Comparison of ENCODE assay signal across 31 mouse cellular contexts in genomic region chr6:51479136-51479731, GRCm38 (mm10). TPM values are rescaled to one million over a fixed set of nuclear protein-coding genes. Genes with fewer than 3 reads are reported as not detected.
DNase-seq lines count a peak whose midpoint lies in the region; ATAC-seq lines count a peak whose summit lies in the region.
"Had no signal": no experiment of that assay in that cellular context is flagged by ENCODE, and none has a peak within 500 bp of the region (broad histone marks: within the 10 kb centered on the region; RNA-seq: fewer than 3 reads in every experiment).

No protein-coding gene starts in this region.

- DNase-seq in midbrain, embryonic 11.5 days (ENCODE audit: low spot score, missing footprints) = peak; percentile 83
- DNase-seq in midbrain, embryonic 14.5 days = no peak
- DNase-seq in left cerebral cortex, postnatal 10 days (ENCODE audit: extremely low spot score in 1 of 2, low spot score in 2 of 2) = no peak
- no peak for DNase-seq in right cerebral cortex, adult 18-20 months
- no peak for DNase-seq in cerebellum, adult 11-12 months
- DNase-seq: adrenal gland, postnatal 10 days; cerebellum, adult 18-20 months; cerebellum, postnatal 14 days; gastrocnemius, postnatal 25 days; heart, adult 18-20 months; heart, postnatal 4 days; kidney, adult 18-20 months; kidney, postnatal 36 days; lung, adult 2 months; lung, postnatal 10 days; right cerebral cortex, postnatal 14 days had no signal

- no peak overlapping the region for H3K4me3 ChIP-seq in midbrain, embryonic 11.5 days (ENCODE audit: low read depth, low read length)
- H3K4me3 ChIP-seq in midbrain, embryonic 14.5 days (replicated peaks; ENCODE audit: low read depth, low read length) = no peak overlapping the region
- peak overlapping the region; percentile 6; the same call in 1 of the 2 replicates for H3K4me3 ChIP-seq in liver, embryonic 16.5 days (ENCODE audit: low read depth, low read length)
- no peak overlapping the region for H3K4me3 ChIP-seq in hindbrain, embryonic 13.5 days
- H3K4me3 ChIP-seq: forebrain, embryonic 10.5 days; forebrain, embryonic 15.5 days; hindbrain, embryonic 15.5 days; layer of hippocampus, adult 2 months; left cerebral cortex, adult 2 months; limb, embryonic 13.5 days; midbrain, embryonic 12.5 days; neural tube, embryonic 13.5 days had no signal

- no peaks in the 10 kb centered on the region for H3K27me3 ChIP-seq in midbrain, embryonic 11.5 days (ENCODE audit: control insufficient read depth, insufficient read depth, low read length)
- H3K27me3 ChIP-seq in midbrain, embryonic 14.5 days (ENCODE audit: control insufficient read depth, insufficient read depth, low read length) = no peaks in the 10 kb centered on the region
- H3K27me3 ChIP-seq in liver, embryonic 16.5 days (ENCODE audit: control insufficient read depth, insufficient read depth, low read depth, low read length) = no peaks in the 10 kb centered on the region
- no peaks in the 10 kb centered on the region for H3K27me3 ChIP-seq in hindbrain, embryonic 13.5 days
- H3K27me3 ChIP-seq: forebrain, embryonic 15.5 days; hindbrain, embryonic 15.5 days; limb, embryonic 13.5 days; midbrain, embryonic 12.5 days; neural tube, embryonic 13.5 days had no signal

- no peaks in the 10 kb centered on the region for H3K9me3 ChIP-seq in midbrain, embryonic 11.5 days (ENCODE audit: control insufficient read depth, low read length)
- H3K9me3 ChIP-seq in midbrain, embryonic 14.5 days (ENCODE audit: control insufficient read depth, low read length) = no peaks in the 10 kb centered on the region
- no peaks in the 10 kb centered on the region for H3K9me3 ChIP-seq in liver, embryonic 16.5 days (replicated peaks; ENCODE audit: control insufficient read depth, low read length)
- no peaks in the 10 kb centered on the region for H3K9me3 ChIP-seq in hindbrain, embryonic 13.5 days
- H3K9me3 ChIP-seq: forebrain, embryonic 10.5 days; forebrain, embryonic 15.5 days; hindbrain, embryonic 15.5 days; limb, embryonic 13.5 days; midbrain, embryonic 12.5 days; neural tube, embryonic 13.5 days had no signal

- no peak overlapping the region for H3K9ac ChIP-seq in midbrain, embryonic 11.5 days (ENCODE audit: low read length)
- no peak overlapping the region for H3K9ac ChIP-seq in midbrain, embryonic 14.5 days (replicated peaks; ENCODE audit: low read length)
- no peak overlapping the region for H3K9ac ChIP-seq in liver, embryonic 16.5 days (ENCODE audit: low read depth, low read length)
- H3K9ac ChIP-seq in hindbrain, embryonic 13.5 days = no peak overlapping the region
- H3K9ac ChIP-seq: forebrain, embryonic 15.5 days; hindbrain, embryonic 15.5 days; limb, embryonic 13.5 days; midbrain, embryonic 12.5 days; neural tube, embryonic 13.5 days had no signal

- ATAC-seq in midbrain, embryonic 11.5 days (ENCODE audit: low FRiP score) = no peak
- ATAC-seq in midbrain, embryonic 14.5 days (ENCODE audit: low FRiP score, low TSS enrichment) = no peak
- peak; percentile 81 for ATAC-seq in erythroid progenitor cell, adult 5-6 weeks (replicated peaks; ENCODE audit: low FRiP score, poor library complexity, severe bottlenecking)
- peak; percentile 88 for ATAC-seq in liver, embryonic 16.5 days (ENCODE audit: low read depth)
- no peak for ATAC-seq in hindbrain, embryonic 13.5 days (ENCODE audit: low FRiP score)
- ATAC-seq: CD4-positive, CD25-positive, alpha-beta regulatory T cell, adult 4 months; forebrain, embryonic 15.5 days had no signal

- no peak overlapping the region for H3K27ac ChIP-seq in midbrain, embryonic 11.5 days (ENCODE audit: low read depth, low read length)
- no peak overlapping the region for H3K27ac ChIP-seq in midbrain, embryonic 14.5 days (replicated peaks; ENCODE audit: low read depth, low read length)
- no peak overlapping the region; the same call in 1 of the 2 replicates for H3K27ac ChIP-seq in liver, embryonic 16.5 days (ENCODE audit: low read length)
- H3K27ac ChIP-seq in hindbrain, embryonic 13.5 days = no peak overlapping the region
- H3K27ac ChIP-seq: forebrain, embryonic 10.5 days; forebrain, embryonic 15.5 days; hindbrain, embryonic 15.5 days; layer of hippocampus, adult 2 months; left cerebral cortex, adult 2 months; limb, embryonic 13.5 days; macrophage; midbrain, embryonic 12.5 days; neural tube, embryonic 13.5 days had no signal

- 93% methylated on average over 4 of the region's 4 CpGs for WGBS in midbrain, embryonic 11.5 days
- 96% methylated on average over 4 of the region's 4 CpGs for WGBS in midbrain, embryonic 14.5 days
- 27% methylated on average over 4 of the region's 4 CpGs for WGBS in liver, embryonic 16.5 days (ENCODE audit: insufficient replicate concordance)
- 96% methylated on average over 4 of the region's 4 CpGs for WGBS in hindbrain, embryonic 13.5 days

- intact Hi-C loops in left cerebral cortex, postnatal 10 days (cut with DNase I) = loop anchor here (10.0 kb wide), 1 partner anchor 376 kb away; no protein-coding TSS in a partner anchor

- H3K4me1 ChIP-seq in midbrain, embryonic 11.5 days (ENCODE audit: control insufficient read depth, insufficient read depth, low read length) = no peaks in the 10 kb centered on the region
- H3K4me1 ChIP-seq in midbrain, embryonic 14.5 days (ENCODE audit: control insufficient read depth, insufficient read depth, low read length) = no peaks in the 10 kb centered on the region
- peaks cover 10% of the 10 kb centered on the region for H3K4me1 ChIP-seq in liver, embryonic 16.5 days (ENCODE audit: control insufficient read depth, low read depth, low read length)
- peaks cover 7% of the 10 kb centered on the region; the same call in 1 of the 2 replicates for H3K4me1 ChIP-seq in hindbrain, embryonic 13.5 days (replicated peaks)
- H3K4me1 ChIP-seq: limb, embryonic 13.5 days had no signal

- H3K36me3 ChIP-seq in midbrain, embryonic 11.5 days (ENCODE audit: control insufficient read depth, insufficient read depth, low read length) = peaks cover 26% of the 10 kb centered on the region
- peaks cover 74% of the 10 kb centered on the region for H3K36me3 ChIP-seq in midbrain, embryonic 14.5 days (ENCODE audit: control insufficient read depth, insufficient read depth, low read length)
- H3K36me3 ChIP-seq in liver, embryonic 16.5 days (ENCODE audit: control insufficient read depth, insufficient read depth) = peaks cover 60% of the 10 kb centered on the region
- peaks cover 73% of the 10 kb centered on the region for H3K36me3 ChIP-seq in hindbrain, embryonic 13.5 days

- no peak overlapping the region for H3K4me2 ChIP-seq in midbrain, embryonic 11.5 days
- H3K4me2 ChIP-seq in midbrain, embryonic 14.5 days (ENCODE audit: low read length) = no peak overlapping the region
- H3K4me2 ChIP-seq in liver, embryonic 16.5 days (ENCODE audit: low read depth, low read length) = peak overlapping the region; percentile 36
- H3K4me2 ChIP-seq in hindbrain, embryonic 13.5 days = no peak overlapping the region
- H3K4me2 ChIP-seq: forebrain, embryonic 15.5 days; heart, embryonic 11.5 days; hindbrain, embryonic 15.5 days; limb, embryonic 13.5 days; midbrain, embryonic 12.5 days; neural tube, embryonic 13.5 days had no signal

RNA-seq across cellular contexts. Expression of gene Cbx3, which starts 9.1 kb away (rescaled TPM):
- 757 and 781 TPM in 2 replicates for polyA plus RNA-seq in midbrain, embryonic 11.5 days (2014; fragmentation: Nextera tagmentation; extraction: Ambion mirVana)
- polyA plus RNA-seq in midbrain, embryonic 14.5 days (2014; fragmentation: Nextera tagmentation; extraction: Ambion mirVana) = 518 and 525 TPM in 2 replicates
- 276 and 309 TPM in 2 replicates for total RNA-seq in erythroid progenitor cell, adult 5-6 weeks (2015; ENCODE audit: low replicate concordance)
- total RNA-seq in erythroid progenitor cell, adult 5-6 weeks (2017; ENCODE audit: low replicate concordance) = 350 and 420 TPM in 2 replicates
- 169 and 198 TPM in 2 replicates for polyA plus RNA-seq in liver, embryonic 16.5 days (2015; fragmentation: Nextera tagmentation; extraction: Ambion mirVana)
- 100 to 1,000 TPM; 171 to 176 TPM for total RNA-seq in left cerebral cortex, postnatal 10 days (2021)
- 517 TPM in 2 replicates for polyA plus RNA-seq in hindbrain, embryonic 13.5 days (2015; fragmentation: Nextera tagmentation; extraction: Ambion mirVana)

RNA-seq across cellular contexts. Expression of gene Hnrnpa2b1, which starts 9.5 kb away (rescaled TPM):
- 1,654 and 1,893 TPM in 2 replicates for polyA plus RNA-seq in midbrain, embryonic 11.5 days (2014; fragmentation: Nextera tagmentation; extraction: Ambion mirVana)
- polyA plus RNA-seq in midbrain, embryonic 14.5 days (2014; fragmentation: Nextera tagmentation; extraction: Ambion mirVana) = 859 and 918 TPM in 2 replicates
- 1,450 and 1,811 TPM in 2 replicates for total RNA-seq in erythroid progenitor cell, adult 5-6 weeks (2015; ENCODE audit: low replicate concordance)
- 1,487 and 2,530 TPM in 2 replicates for total RNA-seq in erythroid progenitor cell, adult 5-6 weeks (2017; ENCODE audit: low replicate concordance)
- 712 and 778 TPM in 2 replicates for polyA plus RNA-seq in liver, embryonic 16.5 days (2015; fragmentation: Nextera tagmentation; extraction: Ambion mirVana)
- 100 to 1,000 TPM; 545 to 564 TPM for total RNA-seq in left cerebral cortex, postnatal 10 days (2021)
- polyA plus RNA-seq in hindbrain, embryonic 13.5 days (2015; fragmentation: Nextera tagmentation; extraction: Ambion mirVana) = 1,784 and 1,810 TPM in 2 replicates

RNA-seq across cellular contexts. Expression of gene Snx10, which starts 44.5 kb away (rescaled TPM):
- 52.0 and 53.4 TPM in 2 replicates for polyA plus RNA-seq in midbrain, embryonic 11.5 days (2014; fragmentation: Nextera tagmentation; extraction: Ambion mirVana)
- polyA plus RNA-seq in midbrain, embryonic 14.5 days (2014; fragmentation: Nextera tagmentation; extraction: Ambion mirVana) = 54.7 and 55.2 TPM in 2 replicates
- total RNA-seq in erythroid progenitor cell, adult 5-6 weeks (2015; ENCODE audit: low replicate concordance) = 9.7 and 21.4 TPM in 2 replicates
- 12.0 and 13.5 TPM in 2 replicates for total RNA-seq in erythroid progenitor cell, adult 5-6 weeks (2017; ENCODE audit: low replicate concordance)
- 8.8 TPM in 2 replicates for polyA plus RNA-seq in liver, embryonic 16.5 days (2015; fragmentation: Nextera tagmentation; extraction: Ambion mirVana)
- 100 to 1,000 TPM; 127 to 133 TPM for total RNA-seq in left cerebral cortex, postnatal 10 days (2021)
- polyA plus RNA-seq in hindbrain, embryonic 13.5 days (2015; fragmentation: Nextera tagmentation; extraction: Ambion mirVana) = 47.9 and 51.3 TPM in 2 replicates

RNA-seq across cellular contexts. Expression of gene Nfe2l3, which starts 46.8 kb away (rescaled TPM):
- 4.3 and 5.3 TPM in 2 replicates for polyA plus RNA-seq in midbrain, embryonic 11.5 days (2014; fragmentation: Nextera tagmentation; extraction: Ambion mirVana)
- polyA plus RNA-seq in midbrain, embryonic 14.5 days (2014; fragmentation: Nextera tagmentation; extraction: Ambion mirVana) = 8.2 and 9.0 TPM in 2 replicates
- 1.4 TPM in 1 of 2 replicates, not detected in the other for total RNA-seq in erythroid progenitor cell, adult 5-6 weeks (2015; ENCODE audit: low replicate concordance)
- total RNA-seq in erythroid progenitor cell, adult 5-6 weeks (2017; ENCODE audit: low replicate concordance) = 0.51 TPM in 1 of 2 replicates, not detected in the other
- 0.15 and 0.21 TPM in 2 replicates for polyA plus RNA-seq in liver, embryonic 16.5 days (2015; fragmentation: Nextera tagmentation; extraction: Ambion mirVana)
- total RNA-seq in left cerebral cortex, postnatal 10 days (2021) = 1 to 10 TPM; 4.4 to 6.9 TPM
- 4.0 and 5.0 TPM in 2 replicates for polyA plus RNA-seq in hindbrain, embryonic 13.5 days (2015; fragmentation: Nextera tagmentation; extraction: Ambion mirVana)
- total RNA-seq: gastrocnemius, adult 18-20 months; gastrocnemius, postnatal 25 days had no signal
- polyA plus RNA-seq: macrophage had no signal

Comparison
In these comparisons a context has a peak if more than half of its experiments do, and no peak if none do; other contexts are left out.
1. ATAC-seq: peak in erythroid progenitor cell, adult 5-6 weeks (single experiment) and liver, embryonic 16.5 days (single experiment); none in midbrain, embryonic 11.5 days (single experiment), midbrain, embryonic 14.5 days (single experiment) and hindbrain, embryonic 13.5 days (single experiment).